Mouse (Mus musculus) kidney, embryonic 15.5 days (tissue): ENCODE measurements around the gene Mmaa. TPM values are rescaled to one million over a fixed set of nuclear protein-coding genes. Genes with fewer than 3 reads are reported as not detected.

Experiments used
- ATAC-seq: fragments of 200-750 bp; cut with Nextera tagmentation; replicated peaks from 2 replicates; pipeline ENCODE4 v1.8.0; 2017; ENCODE audit warnings: moderate TSS enrichment; ENCODE audit not compliant: low FRiP score
- H3K27ac ChIP-seq: fragments of 300-500 bp; sonication (generic); 2 replicates; pipeline ENCODE4 v1.5.1; 2015; ENCODE audit warnings: mild to moderate bottlenecking, inconsistent platforms
- H3K27me3 ChIP-seq: fragments of 300-500 bp; sonication (generic); 2 replicates; pipeline ENCODE4 v1.6.1; 2015; ENCODE audit warnings: inconsistent platforms
- H3K36me3 ChIP-seq: fragments of 300-500 bp; sonication (generic); 2 replicates; pipeline ENCODE4 v1.6.1; 2015; ENCODE audit warnings: inconsistent platforms
- H3K4me1 ChIP-seq: fragments of 300-500 bp; sonication (generic); 2 replicates; pipeline ENCODE4 v1.6.1; 2015; ENCODE audit warnings: inconsistent platforms
- H3K4me2 ChIP-seq: fragments of 300-500 bp; sonication (generic); 2 replicates; pipeline ENCODE4 v1.6.1; 2015; ENCODE audit warnings: moderate library complexity, mild to moderate bottlenecking, inconsistent platforms
- H3K4me3 ChIP-seq: fragments of 300-500 bp; sonication (generic); replicated peaks from 2 replicates; pipeline ENCODE4 v1.5.1; 2015; ENCODE audit warnings: mild to moderate bottlenecking, inconsistent platforms
- H3K9ac ChIP-seq: fragments of 300-500 bp; sonication (generic); 2 replicates; pipeline ENCODE4 v1.6.1; 2015; ENCODE audit warnings: mild to moderate bottlenecking, inconsistent platforms
- H3K9me3 ChIP-seq: fragments of 300-500 bp; sonication (generic); replicated peaks from 2 replicates; pipeline ENCODE4 v1.6.1; 2016; ENCODE audit warnings: inconsistent platforms
- WGBS: fragments of 180-500 bp; shearing (Covaris S2); methylation state at CpG from one replicate; pipeline ENCODE4 v1.1.7; 2015; ENCODE audit warnings: mixed read lengths; 5-methylcytosine and 5-hydroxymethylcytosine counted together
- polyA plus RNA-seq: library from polyadenylated mRNA; unstranded; fragments of >200 nt; fragmentation: Nextera tagmentation; extraction: Ambion mirVana; gene quantifications from 2 replicates; pipeline ENCODE4 v1.2.1, GENCODE M21; 2015

Mmaa gene
- polyA plus RNA-seq, 1 experiment from 2014 or later = 13.0 TPM

DNA sequence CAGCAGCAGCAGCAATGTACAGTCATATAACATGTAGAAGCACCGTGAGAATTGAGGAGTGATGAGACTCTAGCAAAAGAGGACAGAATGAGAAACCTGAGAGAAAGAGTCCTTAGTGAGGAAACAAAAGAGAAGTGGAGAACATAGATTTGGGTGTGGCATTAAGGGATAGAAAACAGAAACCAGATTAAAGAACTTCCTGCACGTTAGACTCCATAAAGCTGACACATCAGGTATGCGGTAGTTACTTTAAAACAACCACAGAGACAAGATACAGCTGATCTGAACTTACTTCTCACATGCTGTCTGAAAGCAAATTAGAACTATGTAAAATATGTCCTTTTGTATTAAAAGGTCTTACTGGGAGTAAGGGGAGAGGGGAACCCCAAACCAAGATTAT lies 8.3 kb downstream of the Mmaa start:
- H3K4me3 ChIP-seq = no peak overlapping the region
- H3K4me2 ChIP-seq = no peak overlapping the region
- no peak overlapping the region for H3K9ac ChIP-seq
- no peak for ATAC-seq
- 85% methylated on average over 3 of the region's 3 CpGs for whole genome bisulfite sequencing
- H3K4me1 ChIP-seq = no peaks in the 10 kb centered on the region
- H3K36me3 ChIP-seq = no peaks in the 10 kb centered on the region; the same call in 1 of the 2 replicates
- no peaks in the 10 kb centered on the region for H3K27me3 ChIP-seq
- H3K27ac ChIP-seq = no peak overlapping the region
- H3K9me3 ChIP-seq = no peaks in the 10 kb centered on the region

DNA sequence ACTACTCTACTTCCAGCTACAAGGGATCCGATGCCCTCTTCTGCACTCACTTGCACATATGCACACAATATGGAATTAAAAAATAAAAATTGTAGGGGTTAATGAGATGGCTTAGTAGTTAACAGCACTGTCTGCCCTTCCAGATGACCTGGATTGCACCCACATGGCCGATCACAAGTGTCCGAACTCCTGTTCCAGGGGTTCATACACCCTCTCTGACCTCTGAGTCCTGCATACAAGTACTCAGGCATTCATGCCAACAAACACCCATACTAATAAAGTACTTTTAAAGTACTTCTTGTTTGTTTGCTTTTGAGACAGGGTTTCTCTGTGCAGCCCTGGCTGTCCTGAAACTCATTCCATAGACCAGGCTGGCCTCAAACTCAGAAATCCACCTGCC lies 10.1 kb downstream of the Mmaa start:
- Histone ChIP-seq H3K4me3 (no peak overlapping the region), H3K36me3 (peaks cover 8% of the 10 kb centered on the region; the same call in 1 of the 2 replicates), H3K27me3 (no peaks in the 10 kb centered on the region), H3K9ac (no peak overlapping the region), H3K4me2 (no peak overlapping the region), H3K27ac (no peak overlapping the region), H3K9me3 (no peaks in the 10 kb centered on the region), H3K4me1 (no peaks in the 10 kb centered on the region)
- no peak for ATAC-seq
- WGBS = 92% methylated on average over 3 of the region's 3 CpGs

DNA sequence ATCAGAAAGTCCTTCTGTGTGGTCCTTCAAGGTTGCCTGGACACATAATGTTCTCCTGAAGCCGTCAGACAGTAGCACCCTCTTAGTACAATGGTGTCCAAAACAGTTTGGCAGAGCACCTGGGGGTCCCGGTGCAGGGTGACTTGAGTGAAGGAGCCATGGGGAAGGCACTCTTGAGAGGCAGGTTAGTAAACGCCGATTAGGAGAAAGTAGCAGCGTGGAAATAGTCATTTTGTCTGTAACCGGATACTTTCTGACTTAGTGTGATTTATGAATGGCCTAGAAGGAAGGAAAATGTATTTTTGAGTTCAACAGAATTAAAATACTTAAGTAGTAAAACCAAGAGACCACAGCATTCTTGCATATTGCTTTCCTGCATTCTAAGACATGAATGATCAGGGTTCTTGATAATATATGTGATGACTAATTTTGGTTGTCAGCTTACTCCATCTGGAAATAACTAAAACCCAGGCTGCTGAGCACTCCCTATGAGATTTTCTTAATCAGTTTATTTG lies 13.3 kb downstream of the Mmaa start:
- H3K4me1 ChIP-seq = no peaks in the 10 kb centered on the region
- no peak overlapping the region for H3K27ac ChIP-seq
- H3K4me3 ChIP-seq = no peak overlapping the region
- no peak overlapping the region for H3K9ac ChIP-seq
- ATAC-seq = no peak
- H3K27me3 ChIP-seq = no peaks in the 10 kb centered on the region
- no peak overlapping the region for H3K4me2 ChIP-seq
- peaks cover 19% of the 10 kb centered on the region for H3K36me3 ChIP-seq
- 53% methylated on average over 6 of the region's 6 CpGs for WGBS
- H3K9me3 ChIP-seq = no peaks in the 10 kb centered on the region

DNA sequence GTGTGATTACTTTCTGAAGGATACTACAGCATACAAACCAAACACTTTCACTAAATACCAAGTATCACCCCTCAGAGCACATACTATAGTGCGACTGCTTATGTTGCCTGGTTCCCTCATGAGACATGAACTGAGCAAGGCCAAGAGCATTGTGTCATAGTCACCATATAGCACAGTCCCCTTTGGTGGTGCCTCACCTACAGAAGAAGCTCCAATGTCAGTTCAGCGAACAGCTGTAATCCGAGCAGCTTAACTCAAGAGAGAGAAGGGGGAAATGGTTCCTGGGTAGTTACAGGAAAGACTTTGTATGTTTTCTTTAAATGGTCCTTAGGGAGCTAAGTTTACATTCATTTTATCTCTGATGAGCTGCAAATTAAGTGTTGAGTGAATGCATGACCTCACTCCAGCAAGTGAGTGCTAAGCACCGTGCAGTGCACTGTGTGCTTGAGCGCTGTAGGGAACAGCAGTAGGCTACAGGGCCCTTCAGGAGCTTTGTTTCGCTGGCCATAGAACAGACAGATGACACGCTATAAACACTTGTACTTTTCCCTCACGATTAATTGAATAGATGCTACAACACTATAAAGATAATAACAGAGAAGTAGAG lies 17.4 kb downstream of the Mmaa start:
- no peaks in the 10 kb centered on the region for H3K27me3 ChIP-seq
- H3K36me3 ChIP-seq = peaks cover 50% of the 10 kb centered on the region
- no peak overlapping the region for H3K4me2 ChIP-seq
- no peak overlapping the region for H3K9ac ChIP-seq
- 65% methylated on average over 8 of the region's 8 CpGs for WGBS
- no peaks in the 10 kb centered on the region for H3K4me1 ChIP-seq
- ATAC-seq = no peak
- H3K27ac ChIP-seq = no peak overlapping the region
- H3K9me3 ChIP-seq = no peaks in the 10 kb centered on the region
- H3K4me3 ChIP-seq = no peak overlapping the region

DNA sequence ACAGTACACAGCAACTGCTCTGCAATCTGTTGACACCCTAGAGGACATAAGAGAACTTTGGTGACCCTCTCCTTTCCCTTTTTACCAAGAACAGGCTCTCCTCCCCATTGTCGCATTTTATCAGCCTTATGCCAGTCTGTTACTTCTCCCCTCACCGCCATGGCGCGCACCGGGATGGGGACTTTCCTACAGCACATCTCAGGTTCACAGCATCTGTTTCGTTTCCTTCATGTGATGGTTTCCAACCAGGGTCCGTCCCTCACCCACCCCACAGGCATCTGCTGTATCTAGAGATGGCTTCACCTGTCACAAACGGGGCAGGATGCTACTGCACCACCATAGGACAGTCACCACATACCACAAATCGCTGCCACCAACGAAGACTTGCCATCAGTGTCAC lies 19.8 kb downstream of the Mmaa start:
- WGBS = 93% methylated on average over 10 of the region's 10 CpGs
- Histone ChIP-seq H3K9ac (no peak overlapping the region), H3K4me3 (no peak overlapping the region), H3K4me1 (no peaks in the 10 kb centered on the region), H3K36me3 (peaks cover 69% of the 10 kb centered on the region), H3K27ac (no peak overlapping the region), H3K4me2 (no peak overlapping the region), H3K27me3 (no peaks in the 10 kb centered on the region), H3K9me3 (no peaks in the 10 kb centered on the region)
- ATAC-seq = no peak

DNA sequence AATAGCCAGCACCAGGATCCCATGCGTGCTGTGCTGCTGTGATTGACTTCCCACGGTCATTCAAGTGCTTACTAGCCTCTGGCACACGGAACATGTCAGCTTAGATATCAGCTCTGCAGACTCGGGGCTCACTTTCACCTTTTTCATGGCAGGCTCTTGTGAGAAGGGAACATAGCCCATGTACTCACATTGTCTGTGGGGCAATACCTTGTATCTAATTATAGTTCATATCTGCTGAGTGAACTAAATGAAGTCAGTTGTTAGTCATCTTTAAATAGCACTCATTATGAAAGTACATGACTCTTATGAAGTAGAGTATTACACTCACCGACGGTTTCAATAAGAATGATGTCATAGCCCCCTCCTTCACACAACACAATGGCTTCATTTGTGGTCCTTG lies 21.0 kb downstream of the Mmaa start:
- WGBS = 91% methylated on average over 6 of the region's 6 CpGs
- Histone ChIP-seq H3K4me1 (no peaks in the 10 kb centered on the region), H3K9ac (no peak overlapping the region), H3K27me3 (no peaks in the 10 kb centered on the region), H3K36me3 (peaks cover 69% of the 10 kb centered on the region), H3K4me3 (no peak overlapping the region), H3K9me3 (no peaks in the 10 kb centered on the region), H3K4me2 (no peak overlapping the region), H3K27ac (no peak overlapping the region)
- ATAC-seq = no peak

DNA sequence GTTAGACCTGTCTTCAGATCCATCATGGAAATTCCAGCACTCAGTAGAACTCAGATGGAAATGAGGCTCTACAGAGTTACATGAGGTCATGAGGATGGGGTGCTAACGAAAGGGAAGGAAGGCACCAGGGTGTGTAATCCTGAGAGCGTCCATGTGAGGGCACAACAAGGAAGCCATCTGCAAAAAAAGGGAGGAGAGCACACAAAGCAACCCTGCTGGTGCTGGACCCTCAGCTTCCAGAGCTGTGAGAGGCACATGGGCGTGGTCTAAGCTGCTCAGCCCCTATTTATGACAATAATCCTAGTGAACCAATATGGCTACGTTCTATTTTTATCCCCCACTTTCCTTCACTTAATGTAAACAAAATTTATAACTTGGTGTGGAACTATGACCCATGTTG lies 22.1 kb downstream of the Mmaa start:
- Histone ChIP-seq H3K9me3 (no peaks in the 10 kb centered on the region), H3K4me1 (no peaks in the 10 kb centered on the region), H3K27me3 (no peaks in the 10 kb centered on the region), H3K36me3 (peaks cover 77% of the 10 kb centered on the region), H3K4me2 (no peak overlapping the region), H3K4me3 (no peak overlapping the region), H3K9ac (no peak overlapping the region), H3K27ac (no peak overlapping the region)
- 81% methylated on average over 4 of the region's 4 CpGs for WGBS
- ATAC-seq = no peak

DNA sequence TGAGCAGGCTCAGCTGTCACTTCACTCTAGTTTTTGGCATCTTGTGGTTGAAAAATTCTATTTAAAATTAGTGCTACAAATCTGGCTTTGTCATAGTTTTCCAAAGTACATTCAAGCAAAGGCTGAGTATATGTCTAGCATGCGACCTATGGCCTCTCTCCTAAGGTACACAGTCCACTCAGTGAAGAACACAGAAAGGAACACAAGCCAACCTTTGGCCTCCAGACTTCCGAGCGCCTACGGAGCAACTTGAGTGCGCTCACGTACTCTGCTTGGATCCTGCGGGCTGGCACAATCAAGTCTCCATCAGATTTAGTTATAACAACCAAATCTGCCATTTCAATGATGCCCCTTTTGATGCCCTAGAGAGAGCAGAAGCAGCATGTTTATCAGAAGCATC lies 25.8 kb downstream of the Mmaa start:
- no peak overlapping the region for H3K9ac ChIP-seq
- no peak overlapping the region for H3K4me3 ChIP-seq
- H3K36me3 ChIP-seq = peaks cover 65% of the 10 kb centered on the region
- H3K27ac ChIP-seq = no peak overlapping the region
- no peaks in the 10 kb centered on the region for H3K4me1 ChIP-seq
- H3K4me2 ChIP-seq = no peak overlapping the region
- WGBS = 92% methylated on average over 7 of the region's 7 CpGs
- no peaks in the 10 kb centered on the region for H3K9me3 ChIP-seq
- ATAC-seq = no peak
- H3K27me3 ChIP-seq = no peaks in the 10 kb centered on the region

DNA sequence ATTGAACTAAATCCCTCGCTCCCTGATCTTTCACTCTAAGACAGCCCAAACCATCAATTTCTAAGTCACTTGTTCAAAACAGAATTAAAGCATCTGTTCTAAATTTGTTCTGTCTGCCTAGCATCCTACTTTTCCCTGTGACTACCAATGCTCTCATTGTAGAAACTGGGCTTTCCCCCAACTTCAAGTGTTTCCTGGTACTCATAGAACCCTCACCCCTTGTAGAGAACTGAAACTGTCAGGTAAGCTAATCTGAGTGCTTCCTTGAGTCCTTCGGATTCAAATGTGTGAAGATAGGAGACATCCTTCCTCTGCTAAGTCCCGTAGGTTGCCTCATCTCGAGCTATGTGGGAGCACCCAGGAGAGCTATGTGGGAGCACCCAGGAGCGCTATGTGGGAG lies 32.8 kb downstream of the Mmaa start:
- H3K4me3 ChIP-seq = no peak overlapping the region
- H3K9me3 ChIP-seq = no peaks in the 10 kb centered on the region; the same call in 1 of the 2 replicates
- no peaks in the 10 kb centered on the region for H3K4me1 ChIP-seq
- H3K36me3 ChIP-seq = peaks cover 1% of the 10 kb centered on the region; the same call in 1 of the 2 replicates
- H3K27ac ChIP-seq = no peak overlapping the region
- H3K9ac ChIP-seq = no peak overlapping the region
- no peak for ATAC-seq
- WGBS = 88% methylated on average over 5 of the region's 5 CpGs
- H3K27me3 ChIP-seq = no peaks in the 10 kb centered on the region
- H3K4me2 ChIP-seq = no peak overlapping the region

DNA sequence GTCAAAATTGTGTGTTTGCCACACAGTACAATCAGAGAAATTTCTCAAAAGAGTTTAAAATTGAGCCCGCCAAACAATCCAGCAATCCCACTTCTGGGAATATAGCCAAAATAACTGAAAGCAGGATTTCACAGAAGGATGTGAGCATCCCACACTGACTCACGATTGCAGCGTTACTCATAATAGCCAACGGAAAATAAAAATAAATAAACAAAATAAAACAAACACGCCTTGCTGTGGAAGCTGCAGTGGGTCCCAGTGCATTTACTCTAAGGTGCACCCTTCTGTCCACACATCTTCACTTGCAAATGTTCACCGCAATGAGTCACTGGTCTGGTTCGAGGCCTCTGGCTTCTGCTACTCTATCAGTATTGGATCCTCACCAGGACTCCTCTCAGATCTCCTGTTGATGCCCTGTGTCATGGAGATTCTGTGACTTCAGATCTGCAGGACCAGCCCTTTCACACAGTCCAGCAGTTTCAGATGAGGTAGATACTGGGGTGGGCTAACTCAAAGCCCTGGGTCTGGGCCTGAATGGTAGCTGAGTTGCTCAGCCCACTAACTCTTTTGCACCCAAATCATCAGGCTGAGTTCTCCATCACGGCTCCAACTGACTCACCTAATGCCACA lies 38.5 kb downstream of the Mmaa start:
- H3K9me3 ChIP-seq = no peaks in the 10 kb centered on the region
- no peak for ATAC-seq
- no peaks in the 10 kb centered on the region for H3K4me1 ChIP-seq
- H3K27me3 ChIP-seq = no peaks in the 10 kb centered on the region
- no peak overlapping the region for H3K4me3 ChIP-seq
- no peak overlapping the region for H3K27ac ChIP-seq
- H3K36me3 ChIP-seq = no peaks in the 10 kb centered on the region
- no peak overlapping the region for H3K4me2 ChIP-seq
- 74% methylated on average over 8 of the region's 8 CpGs for whole genome bisulfite sequencing
- no peak overlapping the region for H3K9ac ChIP-seq

DNA sequence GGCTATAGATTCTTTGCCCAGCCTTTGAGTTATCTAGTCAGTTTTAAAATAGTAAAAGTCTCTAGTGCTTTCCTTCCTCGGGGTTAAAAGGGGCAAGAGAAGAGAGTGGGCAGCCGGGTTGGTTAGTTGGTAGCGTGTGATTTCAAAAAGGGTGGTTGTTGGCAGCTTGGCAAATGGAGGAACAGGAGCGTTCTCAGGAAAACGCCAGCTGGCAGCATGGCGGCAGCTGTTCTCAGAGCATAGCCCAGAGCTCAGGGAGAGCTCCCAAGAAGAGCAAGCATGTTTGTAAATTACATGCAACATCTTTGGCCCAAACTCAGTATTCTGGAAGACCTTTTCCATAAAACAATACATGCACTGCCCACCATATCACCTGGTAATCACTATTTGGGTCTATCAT lies 41.0 kb downstream of the Mmaa start:
- no peaks in the 10 kb centered on the region for H3K27me3 ChIP-seq
- no peaks in the 10 kb centered on the region for H3K4me1 ChIP-seq
- ATAC-seq = no peak
- no peaks in the 10 kb centered on the region for H3K9me3 ChIP-seq
- WGBS = 91% methylated on average over 6 of the region's 6 CpGs
- H3K27ac ChIP-seq = no peak overlapping the region
- no peak overlapping the region for H3K4me3 ChIP-seq
- no peak overlapping the region for H3K4me2 ChIP-seq
- no peak overlapping the region for H3K9ac ChIP-seq
- no peaks in the 10 kb centered on the region for H3K36me3 ChIP-seq

DNA sequence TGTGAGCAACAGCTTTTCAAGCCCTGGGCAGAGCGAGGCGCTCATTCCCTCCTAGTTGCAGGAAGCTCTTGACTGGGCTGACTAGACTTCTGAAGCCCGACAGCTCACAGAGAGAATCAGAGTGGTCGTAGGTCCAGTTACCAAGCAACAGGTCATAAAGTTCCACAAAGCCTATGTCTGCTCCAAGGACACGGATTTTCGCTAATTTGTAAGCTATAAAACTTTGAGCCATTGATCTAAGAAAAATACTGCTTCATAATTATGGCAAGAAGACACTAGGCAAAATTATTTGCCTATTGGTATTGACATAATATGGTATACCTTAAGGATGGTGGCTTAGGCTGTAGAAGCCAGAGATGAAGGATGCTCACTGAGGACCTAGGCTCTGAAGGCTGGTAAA lies 46.3 kb downstream of the Mmaa start, which contains the start of gene 1700011L22Rik:
Gene 1700011L22Rik, minus strand, starts transcription at position 101 of the 400 bp plus-strand sequence.
- H3K9me3 ChIP-seq = no peaks in the 10 kb centered on the region
- no peak within 1 kb of the TSS for H3K4me3 ChIP-seq
- no peak within 1 kb of the TSS for H3K4me2 ChIP-seq
- H3K9ac ChIP-seq = no peak within 1 kb of the TSS
- no peaks in the 10 kb centered on the region for H3K27me3 ChIP-seq
- no peaks in the 10 kb centered on the region for H3K4me1 ChIP-seq
- H3K27ac ChIP-seq = no peak within 1 kb of the TSS
- no peak for ATAC-seq
- 59% methylated on average over 6 of the region's 6 CpGs for WGBS
- no peaks in the 10 kb centered on the region for H3K36me3 ChIP-seq

DNA sequence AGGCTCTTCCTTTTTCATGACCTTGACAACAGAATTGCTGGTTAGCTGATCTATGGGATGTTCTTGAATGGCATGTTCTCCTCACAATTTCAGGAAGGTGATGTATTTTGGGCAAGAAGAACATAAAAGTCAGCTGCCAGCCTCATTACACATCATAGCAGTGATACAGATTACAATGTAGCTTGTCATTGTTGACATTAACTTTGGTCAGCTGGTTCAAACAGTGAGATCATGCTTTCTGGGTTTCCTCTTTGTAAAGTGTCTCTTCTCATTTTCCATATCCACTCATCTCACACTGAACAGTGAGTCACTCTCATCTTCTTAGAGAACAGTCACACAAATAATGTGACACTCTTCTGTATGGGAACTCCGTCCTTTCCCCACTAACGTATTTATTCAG lies 51.3 kb downstream of the Mmaa start:
- Histone ChIP-seq H3K4me1 (no peaks in the 10 kb centered on the region), H3K27me3 (no peaks in the 10 kb centered on the region), H3K9ac (no peak overlapping the region), H3K4me3 (no peak overlapping the region), H3K36me3 (no peaks in the 10 kb centered on the region), H3K4me2 (no peak overlapping the region), H3K27ac (no peak overlapping the region), H3K9me3 (no peaks in the 10 kb centered on the region)
- no peak for ATAC-seq
- WGBS = 80% methylated on average over 2 of the region's 2 CpGs
